Mouse (Mus musculus) limb, embryonic 14.5 days (tissue): Measurements from ENCODE around the gene Dcaf4. TPM values are rescaled to one million over a fixed set of nuclear protein-coding genes. Genes with fewer than 3 reads are reported as not detected.

ENCODE experiments used
- ATAC-seq: fragments of 200-750 bp; cut with Nextera tagmentation; 2 replicates; pipeline ENCODE4 v1.8.0; 2017; ENCODE audit warnings: low read depth, moderate number of reproducible peaks, moderate TSS enrichment; ENCODE audit not compliant: low FRiP score
- DNase-seq: peaks from one replicate; pipeline ENCODE4 v3.0.0-alpha.2; 2015; ENCODE audit warnings: low spot score
- H3K27ac ChIP-seq: fragments of 300-500 bp; sonication (generic); replicated peaks from 2 replicates; pipeline ENCODE4 v1.5.1; 2014; ENCODE audit warnings: low read depth, mild to moderate bottlenecking, low read length, moderate library complexity, mixed read lengths
- H3K27me3 ChIP-seq: fragments of 300-500 bp; sonication (generic); 2 replicates; pipeline ENCODE4 v1.6.1; 2014; ENCODE audit warnings: low read length, mixed read lengths; ENCODE audit not compliant: control insufficient read depth, insufficient read depth
- H3K36me3 ChIP-seq: fragments of 300-500 bp; sonication (generic); 2 replicates; pipeline ENCODE4 v1.6.1; 2014; ENCODE audit warnings: mild to moderate bottlenecking, low read length, moderate library complexity, mixed read lengths; ENCODE audit not compliant: control insufficient read depth, insufficient read depth
- H3K4me1 ChIP-seq: fragments of 300-500 bp; sonication (generic); 2 replicates; pipeline ENCODE4 v1.6.1; 2014; ENCODE audit warnings: antibody characterized with exemption, low read length, mixed read lengths; ENCODE audit not compliant: control insufficient read depth, insufficient read depth
- H3K4me2 ChIP-seq: fragments of 300-500 bp; sonication (generic); replicated peaks from 2 replicates; pipeline ENCODE4 v1.6.1; 2014; ENCODE audit warnings: low read depth, mild to moderate bottlenecking, low read length, moderate library complexity; ENCODE audit not compliant: severe bottlenecking
- H3K4me3 ChIP-seq: fragments of 300-500 bp; sonication (generic); replicated peaks from 2 replicates; pipeline ENCODE4 v1.5.1; 2014; ENCODE audit warnings: low read length
- H3K9ac ChIP-seq: fragments of 300-500 bp; sonication (generic); 2 replicates; pipeline ENCODE4 v1.6.1; 2014; ENCODE audit warnings: mild to moderate bottlenecking, low read depth, low read length, moderate library complexity; ENCODE audit not compliant: severe bottlenecking
- H3K9me3 ChIP-seq: fragments of 300-500 bp; sonication (generic); 2 replicates; pipeline ENCODE4 v1.6.1; 2016; ENCODE audit warnings: low read length; ENCODE audit not compliant: control insufficient read depth
- POLR2A ChIP-seq: fragments of 200-500 bp; IDR thresholded peaks from 2 replicates; pipeline ENCODE4 v1.8.0; 2012; ENCODE audit warnings: inconsistent platforms, mild to moderate bottlenecking, moderate library complexity, borderline replicate concordance; ENCODE audit not compliant: insufficient read depth, insufficient read length; ENCODE audit errors: extremely low read depth
- WGBS: fragments of 180-500 bp; shearing (Covaris S2); extraction: QIAGEN DNeasy Blood & Tissue Kit; methylation state at CpG from one replicate; pipeline ENCODE4 v1.1.7; 2014; 5-methylcytosine and 5-hydroxymethylcytosine counted together
- polyA plus RNA-seq, 2 experiments: library from polyadenylated mRNA; depleted of rRNA in 1 of 2; stranded (reverse) in 1 of 2; unstranded in 1 of 2; fragments of >200 nt; fragmentation: Nextera tagmentation in 1 of 2; extraction: Ambion mirVana in 1 of 2; gene quantifications; 2 replicates each; pipeline versions ENCODE4 v1.2.1 to v1.2.3; 2012 to 2014

Gene Dcaf4
- polyA plus RNA-seq, 2 experiments = 40.1 to 49.5 TPM

DNA sequence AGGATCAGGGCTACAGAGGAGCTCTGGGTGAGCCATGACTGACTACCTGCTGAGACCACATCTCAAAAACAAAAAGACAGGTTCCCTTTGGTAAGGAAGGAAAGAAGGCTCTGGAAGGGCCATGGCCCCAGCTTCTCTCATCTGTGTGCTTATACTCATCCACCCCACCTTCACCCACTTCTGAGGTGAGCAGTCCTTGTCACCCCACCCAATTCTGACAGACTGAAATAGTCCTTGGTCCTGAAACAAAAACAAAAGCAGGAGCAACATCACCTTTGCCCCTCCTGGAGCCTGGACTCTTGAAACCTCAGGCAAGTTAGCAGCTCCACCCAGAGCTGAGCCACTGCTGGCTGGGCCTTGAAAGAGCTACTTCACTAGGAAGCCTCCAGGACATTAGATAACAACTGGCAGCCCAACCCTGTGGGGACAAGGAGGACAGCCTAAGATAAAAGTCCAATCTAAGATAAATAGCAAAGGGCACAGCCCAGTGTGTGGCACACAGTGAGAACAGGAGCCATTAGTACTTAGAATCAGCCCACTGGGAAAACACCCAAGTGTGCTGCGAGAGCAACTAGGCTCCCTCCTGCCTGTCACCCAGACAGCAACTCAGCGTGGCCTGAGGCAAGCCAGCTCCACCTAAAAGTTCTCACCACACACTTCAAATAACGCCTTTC is 58.8 kb downstream of the Dcaf4 start:
- DNase-seq = no peak
- no peak for ATAC-seq
- Histone ChIP-seq H3K9ac (no peak overlapping the region), H3K4me2 (no peak overlapping the region), H3K4me3 (no peak overlapping the region), H3K27me3 (no peaks in the 10 kb centered on the region), H3K9me3 (no peaks in the 10 kb centered on the region), H3K4me1 (no peaks in the 10 kb centered on the region), H3K36me3 (peaks cover 67% of the 10 kb centered on the region), H3K27ac (no peak overlapping the region)
- no peak for TF ChIP-seq POLR2A
- WGBS = 47% methylated on average over 3 of the region's 3 CpGs

DNA sequence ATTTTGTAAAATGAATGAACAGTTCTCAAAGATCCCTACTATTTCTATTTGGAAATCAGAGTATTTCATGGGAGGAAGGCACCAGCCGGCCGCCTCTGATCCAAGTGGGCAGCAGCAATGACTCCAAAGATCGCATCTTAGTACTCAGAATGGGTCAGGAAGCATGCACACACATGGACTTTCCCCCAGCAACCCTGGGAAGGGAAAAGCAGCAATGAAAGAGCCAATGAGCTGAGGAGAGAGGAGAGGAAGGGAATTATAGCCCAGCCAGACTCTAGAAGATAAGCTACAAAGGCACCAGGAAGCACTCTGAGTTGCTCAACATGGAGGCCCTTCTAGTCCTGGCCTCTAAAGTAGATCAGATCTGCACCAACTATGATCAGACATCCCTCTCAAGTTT is 60.0 kb downstream of the Dcaf4 start:
- H3K27ac ChIP-seq = no peak overlapping the region
- no peak overlapping the region for H3K4me3 ChIP-seq
- ATAC-seq (no peak), DNase-seq (no peak)
- H3K9ac ChIP-seq = no peak overlapping the region
- H3K4me1 ChIP-seq = no peaks in the 10 kb centered on the region
- H3K9me3 ChIP-seq = no peaks in the 10 kb centered on the region
- TF ChIP-seq POLR2A = no peak
- H3K27me3 ChIP-seq = no peaks in the 10 kb centered on the region
- WGBS = 91% methylated on average over 3 of the region's 3 CpGs
- H3K4me2 ChIP-seq = no peak overlapping the region
- H3K36me3 ChIP-seq = peaks cover 62% of the 10 kb centered on the region

DNA sequence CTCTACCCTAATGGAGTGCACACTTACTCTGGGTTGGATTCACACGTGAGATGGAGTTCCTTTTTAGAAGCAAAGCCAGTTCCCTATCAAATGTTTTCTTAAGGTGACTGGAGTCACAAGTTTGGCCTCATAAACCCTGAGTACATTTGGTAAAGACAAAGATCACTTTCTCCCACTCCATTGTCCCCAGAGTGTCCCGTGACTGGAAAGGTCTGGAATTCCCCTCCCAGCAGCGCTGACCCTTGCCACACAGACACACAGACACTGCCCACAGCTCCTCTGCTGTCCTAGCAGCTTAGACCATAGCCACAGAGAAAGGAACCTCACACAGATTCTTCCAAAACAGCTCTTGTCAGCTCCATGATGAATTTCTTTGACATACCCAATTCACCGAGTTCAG is 61.8 kb downstream of the Dcaf4 start:
- Histone ChIP-seq H3K36me3 (peaks cover 54% of the 10 kb centered on the region), H3K4me3 (no peak overlapping the region), H3K9me3 (no peaks in the 10 kb centered on the region), H3K9ac (no peak overlapping the region), H3K4me1 (no peaks in the 10 kb centered on the region), H3K27ac (no peak overlapping the region), H3K4me2 (no peak overlapping the region), H3K27me3 (no peaks in the 10 kb centered on the region)
- ATAC-seq (no peak), DNase-seq (no peak)
- WGBS = 82% methylated on average over 4 of the region's 4 CpGs
- TF ChIP-seq POLR2A = no peak

- ATAC-seq = no peak
- Histone ChIP-seq H3K36me3 (peaks cover 54% of the 10 kb centered on the region), H3K27me3 (no peaks in the 10 kb centered on the region), H3K4me1 (no peaks in the 10 kb centered on the region), H3K4me3 (no peak overlapping the region), H3K9ac (no peak overlapping the region), H3K27ac (no peak overlapping the region), H3K9me3 (no peaks in the 10 kb centered on the region), H3K4me2 (no peak overlapping the region)
- 91% methylated on average over 4 of the region's 4 CpGs for WGBS
- DNase-seq = no peak
- TF ChIP-seq POLR2A = no peak
Measured at GRCm38 (mm10) chr12:83582747-83583146, 62.5 kb downstream of the Dcaf4 start.

DNA sequence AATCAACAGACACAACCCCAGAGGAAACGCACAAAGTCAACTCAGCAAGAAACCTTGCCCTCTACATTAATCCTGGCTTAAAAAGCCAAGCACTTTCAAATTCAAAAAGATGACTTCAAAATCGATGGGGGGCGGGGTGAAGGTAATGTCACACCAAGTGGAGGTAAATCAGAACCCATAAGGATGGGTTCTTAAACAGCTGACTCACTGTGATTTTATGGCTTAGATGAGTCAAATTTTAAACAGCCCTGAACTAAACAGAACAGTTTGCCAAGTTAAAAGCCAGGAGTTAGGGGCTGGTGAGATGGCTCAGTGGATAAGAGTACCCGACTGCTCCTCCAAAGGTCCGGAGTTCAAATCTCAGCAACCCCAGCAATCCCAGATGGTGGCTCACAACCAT is 66.4 kb downstream of the Dcaf4 start:
- Histone ChIP-seq H3K36me3 (peaks cover 61% of the 10 kb centered on the region), H3K4me1 (no peaks in the 10 kb centered on the region), H3K27ac (no peak overlapping the region), H3K27me3 (no peaks in the 10 kb centered on the region), H3K4me2 (no peak overlapping the region), H3K9ac (no peak overlapping the region), H3K4me3 (no peak overlapping the region), H3K9me3 (no peaks in the 10 kb centered on the region)
- TF ChIP-seq POLR2A = no peak
- no peak for DNase-seq
- ATAC-seq = no peak
- WGBS = 92% methylated on average over 5 of the region's 5 CpGs

Other genes with a start within 250 kb of the Dcaf4 start
- 1.8 and 3.0 TPM in 2 replicates for gene Dpf3, start 32.8 kb upstream of the Dcaf4 start, polyA plus RNA-seq (2012; rRNA removed)
- 4.0 and 4.9 TPM in 2 replicates for gene Dpf3, start 32.8 kb upstream of the Dcaf4 start, polyA plus RNA-seq (2014; fragmentation: Nextera tagmentation; extraction: Ambion mirVana)
- 31.5 and 33.8 TPM in 2 replicates for gene Zfyve1, start 76.8 kb downstream of the Dcaf4 start, polyA plus RNA-seq (2012; rRNA removed)
- gene Zfyve1, start 76.8 kb downstream of the Dcaf4 start, polyA plus RNA-seq (2014; fragmentation: Nextera tagmentation; extraction: Ambion mirVana) = 17.0 and 17.2 TPM in 2 replicates
- gene Rbm25, start 110.8 kb downstream of the Dcaf4 start, polyA plus RNA-seq (2012; rRNA removed) = 149 and 178 TPM in 2 replicates
- 212 and 236 TPM in 2 replicates for gene Rbm25, start 110.8 kb downstream of the Dcaf4 start, polyA plus RNA-seq (2014; fragmentation: Nextera tagmentation; extraction: Ambion mirVana)
- 30.5 and 33.1 TPM in 2 replicates for gene Psen1, start 167.7 kb downstream of the Dcaf4 start, polyA plus RNA-seq (2012; rRNA removed)
- gene Psen1, start 167.7 kb downstream of the Dcaf4 start, polyA plus RNA-seq (2014; fragmentation: Nextera tagmentation; extraction: Ambion mirVana) = 77.3 and 79.3 TPM in 2 replicates
- 5.2 and 5.9 TPM in 2 replicates for gene Papln, start 243.2 kb downstream of the Dcaf4 start, polyA plus RNA-seq (2012; rRNA removed)
- gene Papln, start 243.2 kb downstream of the Dcaf4 start, polyA plus RNA-seq (2014; fragmentation: Nextera tagmentation; extraction: Ambion mirVana) = 2.0 and 2.6 TPM in 2 replicates